Mouse (Mus musculus) ovary, postnatal 14 days (tissue): ENCODE measurements at regions not wholly inside any gene's neighbourhood (a gene's known extent, or its start where the extent isn't known, plus 50 kb on each side); places are given as distances from the start of the nearest gene placed in this dataset.

Experiments used
- DNase-seq: peaks from one replicate; pipeline ENCODE4 v3.0.0; 2022; ENCODE audit warnings: low spot score

GRCm38 (mm10) chr13:55954346-55954745 is 118.4 kb upstream of the Pitx1 start:
- DNase-seq, result no peak

GRCm38 (mm10) chr13:55953426-55953825 is 117.4 kb upstream of the Pitx1 start:
- DNase-seq, result no peak

- DNase-seq, result no peak
Observed at GRCm38 (mm10) chr13:55950773-55951172, 114.8 kb upstream of the Pitx1 start.

- no peak for DNase-seq
Observed at GRCm38 (mm10) chr13:55948591-55948990, 112.6 kb upstream of the Pitx1 start.

GRCm38 (mm10) chr13:55948144-55948543 is 112.2 kb upstream of the Pitx1 start:
- DNase-seq, result no peak

GRCm38 (mm10) chr13:55937417-55937816 is 101.4 kb upstream of the Pitx1 start:
- DNase-seq, result no peak

GRCm38 (mm10) chr13:55937000-55937399 is 101.0 kb upstream of the Pitx1 start:
- no peak for DNase-seq

GRCm38 (mm10) chr13:55930637-55931036 is 94.6 kb upstream of the Pitx1 start:
- DNase-seq, result no peak

- DNase-seq, result no peak
Observed at GRCm38 (mm10) chr13:55929814-55930213, 93.8 kb upstream of the Pitx1 start.

- DNase-seq, result no peak
Observed at GRCm38 (mm10) chr13:55923505-55924136, 87.6 kb upstream of the Pitx1 start.

- DNase-seq, result no peak
Observed at GRCm38 (mm10) chr13:55917316-55917715, 81.3 kb upstream of the Pitx1 start.

- DNase-seq, result peak; percentile 36
Observed at GRCm38 (mm10) chr13:55912271-55912711, 76.3 kb upstream of the Pitx1 start.

- no peak for DNase-seq
Observed at GRCm38 (mm10) chr13:55909941-55910340, 73.9 kb upstream of the Pitx1 start.

GRCm38 (mm10) chr13:55904884-55905283 is 68.9 kb upstream of the Pitx1 start:
- no peak for DNase-seq

GRCm38 (mm10) chr13:55902255-55902654 is 66.3 kb upstream of the Pitx1 start:
- DNase-seq, result no peak

GRCm38 (mm10) chr13:55900190-55900526 is 64.2 kb upstream of the Pitx1 start:
- no peak for DNase-seq

- no peak for DNase-seq
Observed at GRCm38 (mm10) chr13:55899501-55900189, 63.7 kb upstream of the Pitx1 start.

- DNase-seq, result no peak
Observed at GRCm38 (mm10) chr13:55898999-55899398, 63.0 kb upstream of the Pitx1 start.

GRCm38 (mm10) chr13:55898257-55898950 is 62.4 kb upstream of the Pitx1 start:
- DNase-seq, result no peak

GRCm38 (mm10) chr13:55895505-55895904 is 59.5 kb upstream of the Pitx1 start:
- no peak for DNase-seq

- DNase-seq, result no peak
Observed at GRCm38 (mm10) chr13:55893154-55894018, 57.4 kb upstream of the Pitx1 start.

- no peak for DNase-seq
Observed at GRCm38 (mm10) chr13:55892250-55892649, 56.3 kb upstream of the Pitx1 start.
